Mouse (Mus musculus): ENCODE measurements around the gene Mdh1.
"Not testable (repeated sequence)": the region's sequence is repeated elsewhere in the genome, so short reads cannot be mapped to it uniquely, and the experiment has no call there.

Gene Mdh1

GRCm38 (mm10) chr11:21545951-21546350 is 26.2 kb downstream of the Mdh1 start:
- DNase-seq (ENCODE audit: low read depth) = no peak

DNA sequence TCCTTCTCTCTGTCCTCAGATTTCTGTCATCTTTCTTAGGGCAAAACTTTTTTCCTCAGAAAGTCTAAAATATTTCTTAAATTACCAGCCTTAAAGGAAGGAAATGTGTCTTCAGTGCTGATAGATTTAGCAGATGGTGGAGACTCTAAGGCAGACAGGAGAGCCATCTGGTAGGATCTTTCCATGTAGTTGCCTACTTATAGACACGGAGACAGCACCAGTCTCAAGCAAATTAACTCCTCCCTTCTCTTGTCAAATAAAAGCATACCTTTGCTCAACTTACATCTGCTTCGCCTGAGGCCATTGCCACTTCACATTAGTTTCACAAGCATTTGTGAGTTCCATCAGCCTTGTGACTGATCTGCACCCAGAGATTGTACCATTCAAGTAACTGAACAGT is 27.1 kb downstream of the Mdh1 start:
- DNase-seq (ENCODE audit: low read depth) = no peak

GRCm38 (mm10) chr11:21542731-21543130 is 29.4 kb downstream of the Mdh1 start:
- DNase-seq (ENCODE audit: low read depth) = no peak

DNA sequence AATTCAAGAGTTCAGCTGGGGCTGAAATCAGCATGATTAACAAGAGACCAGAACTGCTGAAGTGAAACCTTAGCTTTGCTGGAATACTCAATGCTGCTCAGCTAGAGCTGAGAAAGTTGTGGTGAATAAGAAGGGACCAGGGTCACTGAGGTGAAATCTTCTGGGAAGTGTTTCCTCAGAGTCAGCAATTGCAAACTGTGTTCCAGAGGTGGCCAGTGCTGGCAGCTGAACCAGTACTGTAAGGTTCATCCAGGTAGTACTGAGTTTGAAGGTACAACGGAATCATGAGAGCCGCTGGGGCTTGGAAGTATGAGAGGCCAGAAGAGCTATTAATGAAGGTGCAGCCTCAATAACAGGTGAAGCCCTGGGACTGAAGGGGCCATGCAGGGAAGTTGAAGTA is 31.5 kb downstream of the Mdh1 start:
- no peak for DNase-seq (ENCODE audit: low read depth)

- DNase-seq (ENCODE audit: low read depth) = no peak
Measured at GRCm38 (mm10) chr11:21540072-21540471, 32.1 kb downstream of the Mdh1 start.

GRCm38 (mm10) chr11:21530856-21531255 is 41.3 kb downstream of the Mdh1 start:
- DNase-seq (ENCODE audit: low read depth) = not testable (repeated sequence)

DNA sequence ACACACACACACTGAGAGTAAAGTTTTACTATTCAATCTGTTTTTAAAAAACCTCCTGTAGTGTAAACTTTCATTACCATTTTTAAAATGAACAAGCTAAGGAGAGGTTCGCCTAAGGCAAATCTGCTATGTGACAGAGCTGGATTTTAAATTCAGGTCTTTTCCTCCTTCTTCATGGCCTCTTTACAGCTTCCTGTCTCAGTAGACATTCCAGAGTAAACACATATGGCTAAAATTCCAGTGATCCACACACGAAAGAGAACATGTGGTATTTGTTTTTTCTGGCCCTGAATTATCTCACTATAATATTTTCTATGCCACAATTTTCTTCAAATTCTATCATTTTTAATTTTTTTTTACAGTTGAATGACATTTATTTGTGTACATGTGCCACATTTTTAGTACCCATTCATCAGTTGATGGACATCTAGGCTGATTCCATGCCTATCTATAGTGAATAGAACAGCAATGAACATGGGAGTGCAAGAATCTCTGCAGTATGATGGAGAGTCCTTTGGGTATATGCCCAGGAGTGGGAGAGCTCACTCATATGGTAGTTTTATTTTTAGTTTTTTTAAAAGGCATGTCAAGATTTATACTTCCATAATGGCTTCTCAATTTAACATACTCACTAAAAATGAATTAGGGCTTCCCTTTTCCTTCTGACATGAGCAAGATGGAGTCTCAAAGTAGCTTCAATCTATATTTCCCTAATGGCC is 43.3 kb downstream of the Mdh1 start:
- DNase-seq (ENCODE audit: low read depth) = no peak

- no peak for DNase-seq (ENCODE audit: low read depth)
Measured at GRCm38 (mm10) chr11:21517726-21518125, 54.4 kb downstream of the Mdh1 start.

DNA sequence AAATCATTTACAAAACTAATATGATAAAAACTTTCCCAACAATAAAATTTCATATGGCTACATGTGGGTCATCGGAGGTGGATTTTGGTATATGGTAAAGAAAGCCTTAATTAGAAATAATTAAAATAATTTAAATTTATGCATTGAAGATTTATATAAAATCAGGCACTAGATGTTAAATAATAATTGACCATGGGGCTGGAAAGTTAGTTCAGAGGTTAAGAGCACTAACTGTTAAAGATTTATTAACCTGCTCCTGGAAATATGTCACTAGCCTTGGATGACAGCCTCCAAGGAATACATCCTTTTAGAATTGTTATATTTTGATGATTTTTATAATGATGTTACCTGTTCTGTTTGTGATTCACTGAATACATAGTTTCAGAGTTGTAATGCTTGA is 55.8 kb downstream of the Mdh1 start:
- not testable (repeated sequence) for DNase-seq (ENCODE audit: low read depth)

DNA sequence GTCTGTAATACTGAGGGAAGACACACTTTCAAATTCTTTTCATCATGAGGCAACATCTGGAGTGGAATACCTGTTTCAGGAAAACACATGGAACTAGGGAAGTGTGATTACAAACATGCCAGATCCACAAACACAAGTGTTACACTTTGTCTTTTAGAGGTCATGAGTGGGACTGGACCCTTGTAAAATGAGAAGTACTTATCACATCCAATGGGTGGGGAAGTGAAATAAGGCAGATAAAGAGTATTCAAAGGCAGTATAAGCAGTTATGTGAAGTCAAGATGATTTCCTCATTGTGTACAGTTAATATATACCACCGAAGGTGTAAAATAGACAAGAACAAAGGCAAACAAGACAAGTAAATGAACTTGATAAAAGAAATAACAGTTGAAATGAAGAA is 61.6 kb downstream of the Mdh1 start:
- DNase-seq (ENCODE audit: low read depth) = not testable (repeated sequence)

DNA sequence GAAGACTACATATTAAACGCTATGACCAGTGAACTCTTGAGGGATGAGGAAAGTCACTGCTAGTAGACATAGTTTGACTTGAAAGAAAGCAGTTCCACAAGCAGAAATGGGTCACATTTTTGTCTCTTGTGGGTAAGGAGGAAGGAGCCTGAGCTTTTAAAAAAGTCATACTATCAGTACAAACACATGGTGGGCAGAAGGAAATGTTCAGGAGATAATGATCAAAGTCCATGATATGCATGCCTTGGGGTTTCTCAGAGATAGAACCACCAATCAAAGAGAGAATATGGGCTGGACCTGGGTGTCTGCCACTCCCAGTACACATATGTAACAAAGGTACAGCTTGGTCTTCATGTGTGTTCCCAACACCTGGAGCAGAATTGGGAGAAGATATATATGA is 63.5 kb downstream of the Mdh1 start:
- DNase-seq (ENCODE audit: low read depth) = not testable (repeated sequence)

DNA sequence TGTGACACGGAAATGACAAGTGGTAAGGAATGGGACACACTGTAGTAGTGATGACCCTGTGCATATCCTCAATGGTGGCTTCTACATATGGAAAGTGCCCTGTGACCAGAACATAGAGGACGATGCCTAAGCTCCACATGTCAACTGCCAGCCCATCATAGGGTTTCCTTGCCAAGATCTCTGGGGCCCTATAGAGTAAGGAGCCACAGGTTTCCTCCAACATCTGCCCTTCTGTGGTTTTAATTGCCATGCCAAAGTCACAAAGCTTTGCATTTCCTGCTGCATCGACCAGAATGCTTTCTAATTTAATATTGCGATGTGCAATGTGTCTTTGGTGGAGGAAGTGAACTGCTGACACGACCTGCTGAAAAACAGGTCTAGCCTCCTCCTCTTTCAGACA is 65.1 kb downstream of the Mdh1 start:
- not testable (repeated sequence) for DNase-seq (ENCODE audit: low read depth)

Data from c-Kit-positive CD71-positive TER-119-negative erythroid progenitor cells, embryonic 14.5 days (primary cell).